Mouse (Mus musculus) gastrocnemius, postnatal 10 days (tissue): ENCODE measurements around the gene Cacna1c. TPM values are rescaled to one million over a fixed set of nuclear protein-coding genes. Genes with fewer than 3 reads are reported as not detected.

Experiments
- DNase-seq: peaks from one replicate; pipeline ENCODE4 v3.0.0; 2021; ENCODE audit warnings: mixed read lengths
- total RNA-seq, 2 experiments: library from RNA; stranded (reverse); gene quantifications; 2 replicates each; pipeline ENCODE4 v1.2.3; 2021

Gene Cacna1c
- total RNA-seq, 2 experiments from 2014 or later, result 5.2 to 7.3 TPM

GRCm38 (mm10) chr6:119096481-119096880 lies 99.7 kb downstream of the Cacna1c start:
- no peak for DNase-seq

- DNase-seq, result no peak
These were observed 101.1 kb downstream of the Cacna1c start for GRCm38 (mm10) chr6:119095081-119095480.

GRCm38 (mm10) chr6:119089173-119089572 lies 107.0 kb downstream of the Cacna1c start:
- peak; percentile 47 for DNase-seq

GRCm38 (mm10) chr6:119088381-119088780 lies 107.8 kb downstream of the Cacna1c start:
- DNase-seq, result no peak

GRCm38 (mm10) chr6:119087919-119088318 lies 108.3 kb downstream of the Cacna1c start:
- no peak for DNase-seq

- DNase-seq, result no peak
These were observed 110.4 kb downstream of the Cacna1c start for GRCm38 (mm10) chr6:119085789-119086188.

GRCm38 (mm10) chr6:119084532-119084931 lies 111.7 kb downstream of the Cacna1c start:
- DNase-seq, result no peak

- no peak for DNase-seq
These were observed 112.7 kb downstream of the Cacna1c start for GRCm38 (mm10) chr6:119083559-119083958.

GRCm38 (mm10) chr6:119082662-119083061 lies 113.6 kb downstream of the Cacna1c start:
- DNase-seq, result no peak

GRCm38 (mm10) chr6:119081650-119082049 lies 114.6 kb downstream of the Cacna1c start:
- DNase-seq, result no peak

GRCm38 (mm10) chr6:119079626-119080025 lies 116.6 kb downstream of the Cacna1c start:
- no peak for DNase-seq

GRCm38 (mm10) chr6:119078912-119079311 lies 117.3 kb downstream of the Cacna1c start:
- no peak for DNase-seq

GRCm38 (mm10) chr6:119077231-119077630 lies 119.0 kb downstream of the Cacna1c start:
- no peak for DNase-seq

GRCm38 (mm10) chr6:119073419-119074071 lies 122.7 kb downstream of the Cacna1c start:
- no peak for DNase-seq

GRCm38 (mm10) chr6:119072772-119073171 lies 123.4 kb downstream of the Cacna1c start:
- no peak for DNase-seq

- no peak for DNase-seq
These were observed 125.4 kb downstream of the Cacna1c start for GRCm38 (mm10) chr6:119070771-119071170.

- no peak for DNase-seq
These were observed 125.9 kb downstream of the Cacna1c start for GRCm38 (mm10) chr6:119070351-119070750.

- no peak for DNase-seq
These were observed 127.1 kb downstream of the Cacna1c start for GRCm38 (mm10) chr6:119069145-119069544.

- no peak for DNase-seq
These were observed 127.6 kb downstream of the Cacna1c start for GRCm38 (mm10) chr6:119068650-119069049.

GRCm38 (mm10) chr6:119064961-119065360 lies 131.3 kb downstream of the Cacna1c start:
- no peak for DNase-seq

GRCm38 (mm10) chr6:119064430-119064829 lies 131.8 kb downstream of the Cacna1c start:
- DNase-seq, result no peak

- no peak for DNase-seq
These were observed 133.5 kb downstream of the Cacna1c start for GRCm38 (mm10) chr6:119062695-119063094.

- DNase-seq, result no peak
These were observed 137.3 kb downstream of the Cacna1c start for GRCm38 (mm10) chr6:119058896-119059295.

GRCm38 (mm10) chr6:119058461-119058860 lies 137.8 kb downstream of the Cacna1c start:
- no peak for DNase-seq

- peak; percentile 43 for DNase-seq
These were observed 139.1 kb downstream of the Cacna1c start for GRCm38 (mm10) chr6:119057076-119057479.
